9 mouse cellular contexts compared by ENCODE assay signal in the genomic region with DNA sequence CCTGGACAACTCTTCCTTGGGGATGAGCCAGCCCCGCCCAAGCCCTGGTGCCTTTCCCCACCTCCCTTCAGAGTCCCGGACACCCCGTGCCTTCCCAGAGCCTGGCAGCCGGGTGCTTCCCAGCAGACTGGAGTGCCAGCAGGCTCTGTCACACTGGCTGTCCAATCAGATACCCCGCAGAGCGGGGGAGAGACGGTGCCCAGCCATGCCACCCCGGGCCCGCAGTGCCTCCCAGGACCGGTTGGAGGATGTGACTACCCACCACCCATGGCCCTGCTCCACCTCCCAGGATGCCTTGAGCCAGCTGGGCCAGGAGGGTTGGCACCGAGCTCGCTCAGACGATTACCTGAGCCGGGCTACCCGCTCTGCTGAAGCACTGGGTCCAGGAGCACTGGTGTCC. TPM values are rescaled to one million over a fixed set of nuclear protein-coding genes. Genes with fewer than 3 reads are reported as not detected.
DNase-seq lines count a peak whose midpoint lies in the region; ATAC-seq lines count a peak whose summit lies in the region.
"Had no signal": no experiment of that assay in that cellular context is flagged by ENCODE, and none has a peak within 500 bp of the region (broad histone marks: within the 10 kb centered on the region; RNA-seq: fewer than 3 reads in every experiment).

No protein-coding gene starts in this region.

- peak; percentile 72 for DNase-seq in cerebellum, adult 11 months
- peak; percentile 86 for DNase-seq in cerebellum, adult 9-11 months
- peak; percentile 44 for DNase-seq in heart, adult 8-10 months (ENCODE audit: low spot score)
- DNase-seq in Muller cell, postnatal 12 days (ENCODE audit: inconsistent ontology term) = no peak
- DNase-seq in lung, postnatal 14 days = no peak
- DNase-seq in kidney, adult 18-20 months = no peak
- DNase-seq: thymus, postnatal 36 days had no signal

- H3K27me3 ChIP-seq in limb, embryonic 13.5 days = no peaks in the 10 kb centered on the region

- peak overlapping the region; percentile 82; the same call in 1 of the 2 replicates for H3K4me2 ChIP-seq in limb, embryonic 13.5 days (replicated peaks)

- 95% methylated on average over 15 of the region's 15 CpGs for WGBS in limb, embryonic 13.5 days

- no peaks in the 10 kb centered on the region for H3K9me3 ChIP-seq in limb, embryonic 13.5 days
- H3K9me3 ChIP-seq: G1E had no signal

- peaks cover 81% of the 10 kb centered on the region for H3K36me3 ChIP-seq in limb, embryonic 13.5 days

- no peak overlapping the region for H3K4me3 ChIP-seq in limb, embryonic 13.5 days

- peak overlapping the region; percentile 71; the same call in 1 of the 2 replicates for H3K9ac ChIP-seq in limb, embryonic 13.5 days

- no peak overlapping the region for H3K27ac ChIP-seq in limb, embryonic 13.5 days

- no peak for ATAC-seq in limb, embryonic 13.5 days (ENCODE audit: low FRiP score, low read depth)

- peaks cover 35% of the 10 kb centered on the region for H3K4me1 ChIP-seq in limb, embryonic 13.5 days

RNA-seq across cellular contexts. Expression of a gene that starts 36.3 kb away (rescaled TPM):
- 10 to 100 TPM; 13.3 to 14.9 (median 14.0) TPM for total RNA-seq in heart, adult 8-10 months (2022)
- polyA plus RNA-seq in limb, embryonic 13.5 days (2015; fragmentation: Nextera tagmentation; extraction: Ambion mirVana) = 6.7 and 7.2 TPM in 2 replicates

RNA-seq across cellular contexts. Expression of a gene that starts 48.5 kb away (rescaled TPM):
- total RNA-seq in heart, adult 8-10 months (2022) = not detected
- 1.1 and 1.5 TPM in 2 replicates for polyA plus RNA-seq in limb, embryonic 13.5 days (2015; fragmentation: Nextera tagmentation; extraction: Ambion mirVana)
- total RNA-seq: G1E had no signal
- polyA plus RNA-seq: G1E had no signal

Comparison
In these comparisons a context has a peak if more than half of its experiments do, and no peak if none do; other contexts are left out.
1. DNase-seq: peak in cerebellum, adult 11 months (single experiment), cerebellum, adult 9-11 months (single experiment) and heart, adult 8-10 months (single experiment); none in Muller cell, postnatal 12 days (single experiment), lung, postnatal 14 days (single experiment) and kidney, adult 18-20 months (single experiment).